Mouse (Mus musculus) limb, embryonic 11.5 days (tissue): ENCODE results near the gene Cpne1. TPM values are rescaled to one million over a fixed set of nuclear protein-coding genes. Genes with fewer than 3 reads are reported as not detected.
A peak's percentile ranks its signal among the peaks of the same experiment; 100 is the strongest.
"Not testable (repeated sequence)": the region's sequence is repeated elsewhere in the genome, so short reads cannot be mapped to it uniquely, and the experiment has no call there.

Experiments
- ATAC-seq: fragments of 200-750 bp; cut with Nextera tagmentation; 2 replicates; pipeline ENCODE4 v1.8.0; 2017; ENCODE audit warnings: low read depth; ENCODE audit not compliant: insufficient number of reproducible peaks, low FRiP score, low TSS enrichment
- DNase-seq: peaks from one replicate; pipeline ENCODE4 v3.0.0-alpha.2; 2015; ENCODE audit warnings: low spot score
- H3K27ac ChIP-seq: fragments of 300-500 bp; sonication (generic); replicated peaks from 2 replicates; pipeline ENCODE4 v1.5.1; 2014; ENCODE audit warnings: low read depth, mild to moderate bottlenecking, low read length
- H3K27me3 ChIP-seq: fragments of 300-500 bp; sonication (generic); 2 replicates; pipeline ENCODE4 v1.6.1; 2014; ENCODE audit warnings: mild to moderate bottlenecking, low read length, mixed read lengths; ENCODE audit not compliant: control insufficient read depth, insufficient read depth
- H3K36me3 ChIP-seq: fragments of 300-500 bp; sonication (generic); 2 replicates; pipeline ENCODE4 v1.6.1; 2014; ENCODE audit warnings: mild to moderate bottlenecking, low read length, moderate library complexity, mixed read lengths; ENCODE audit not compliant: control insufficient read depth, insufficient read depth
- H3K4me1 ChIP-seq: fragments of 300-500 bp; sonication (generic); 2 replicates; pipeline ENCODE4 v1.6.1; 2014; ENCODE audit warnings: low read length, mixed read lengths; ENCODE audit not compliant: control insufficient read depth, insufficient read depth
- H3K4me2 ChIP-seq: fragments of 300-500 bp; sonication (generic); 2 replicates; pipeline ENCODE4 v1.6.1; 2014; ENCODE audit warnings: low read depth, mild to moderate bottlenecking, moderate library complexity; ENCODE audit not compliant: severe bottlenecking
- H3K4me3 ChIP-seq: fragments of 300-500 bp; sonication (generic); 2 replicates; pipeline ENCODE4 v1.5.1; 2014; ENCODE audit warnings: low read depth, low read length
- H3K9ac ChIP-seq: fragments of 300-500 bp; sonication (generic); 2 replicates; pipeline ENCODE4 v1.6.1; 2014; ENCODE audit warnings: mild to moderate bottlenecking, low read length
- H3K9me3 ChIP-seq: fragments of 300-500 bp; sonication (generic); 2 replicates; pipeline ENCODE4 v1.6.1; 2016; ENCODE audit warnings: low read length; ENCODE audit not compliant: control insufficient read depth
- WGBS: fragments of 180-500 bp; shearing (Covaris S2); extraction: QIAGEN DNeasy Blood & Tissue Kit; methylation state at CpG from one replicate; pipeline ENCODE4 v1.1.7; 2014; 5-methylcytosine and 5-hydroxymethylcytosine counted together
- polyA plus RNA-seq: library from polyadenylated mRNA; unstranded; fragments of >200 nt; fragmentation: Nextera tagmentation; extraction: Ambion mirVana; gene quantifications from 2 replicates; pipeline ENCODE4 v1.2.1, GENCODE M21; 2014

Cpne1 gene
- polyA plus RNA-seq, 1 experiment from 2014 or later = 61.4 TPM

DNA sequence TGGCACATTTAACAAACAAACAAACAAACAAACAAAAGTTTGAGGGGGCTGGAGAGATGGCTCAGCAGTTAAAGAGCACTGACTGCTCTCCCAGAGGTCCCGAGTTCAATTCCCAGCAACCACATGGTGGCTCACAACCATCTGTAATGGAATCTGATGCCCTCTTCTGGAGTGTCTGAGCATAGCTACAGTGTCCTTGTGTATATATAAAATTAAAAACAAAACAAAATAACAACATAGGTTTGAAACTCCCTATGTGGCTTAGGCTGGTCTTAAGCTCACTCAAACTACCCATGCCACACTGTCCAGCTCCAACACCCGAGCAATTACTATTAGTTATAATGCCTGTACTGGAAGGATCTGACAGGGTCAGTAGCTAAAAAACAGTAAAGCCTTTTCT is 31.1 kb upstream of the Cpne1 start:
- 87% methylated on average over 2 of the region's 2 CpGs for WGBS
- H3K9me3 ChIP-seq = no peaks in the 10 kb centered on the region
- no peaks in the 10 kb centered on the region for H3K27me3 ChIP-seq
- ATAC-seq = no peak
- H3K4me2 ChIP-seq = peak overlapping the region; percentile 55; the same call in 1 of the 2 replicates
- H3K36me3 ChIP-seq = no peaks in the 10 kb centered on the region; the same call in 1 of the 2 replicates
- no peak overlapping the region for H3K4me3 ChIP-seq
- no peak overlapping the region for H3K9ac ChIP-seq
- no peak for DNase-seq
- no peak overlapping the region for H3K27ac ChIP-seq
- H3K4me1 ChIP-seq = no peaks in the 10 kb centered on the region

DNA sequence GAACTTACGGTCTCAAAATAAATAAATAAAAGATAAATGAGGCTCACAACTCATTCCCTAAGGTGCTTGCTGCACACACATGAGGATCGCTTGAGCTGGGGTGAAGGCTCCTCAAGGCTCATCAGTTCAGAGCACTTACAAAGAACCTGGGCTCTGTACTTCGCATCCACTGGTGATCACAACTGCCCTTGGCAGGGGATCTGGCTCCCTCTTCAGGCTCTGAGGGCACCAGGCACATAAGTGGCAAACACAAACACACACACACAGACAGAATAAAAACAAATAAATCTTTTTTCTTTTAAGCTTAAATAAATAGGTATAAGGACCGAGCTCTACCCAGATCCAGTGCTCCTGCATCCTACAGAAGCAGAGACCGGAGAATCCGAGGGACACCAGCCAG is 23.9 kb upstream of the Cpne1 start:
- no peaks in the 10 kb centered on the region for H3K9me3 ChIP-seq
- no peak overlapping the region for H3K4me2 ChIP-seq
- H3K4me3 ChIP-seq = no peak overlapping the region
- no peaks in the 10 kb centered on the region for H3K4me1 ChIP-seq
- DNase-seq = no peak
- H3K36me3 ChIP-seq = peaks cover 4% of the 10 kb centered on the region
- no peak overlapping the region for H3K27ac ChIP-seq
- no peak overlapping the region for H3K9ac ChIP-seq
- WGBS = 86% methylated on average over 6 of the region's 6 CpGs
- ATAC-seq = no peak
- H3K27me3 ChIP-seq = no peaks in the 10 kb centered on the region

DNA sequence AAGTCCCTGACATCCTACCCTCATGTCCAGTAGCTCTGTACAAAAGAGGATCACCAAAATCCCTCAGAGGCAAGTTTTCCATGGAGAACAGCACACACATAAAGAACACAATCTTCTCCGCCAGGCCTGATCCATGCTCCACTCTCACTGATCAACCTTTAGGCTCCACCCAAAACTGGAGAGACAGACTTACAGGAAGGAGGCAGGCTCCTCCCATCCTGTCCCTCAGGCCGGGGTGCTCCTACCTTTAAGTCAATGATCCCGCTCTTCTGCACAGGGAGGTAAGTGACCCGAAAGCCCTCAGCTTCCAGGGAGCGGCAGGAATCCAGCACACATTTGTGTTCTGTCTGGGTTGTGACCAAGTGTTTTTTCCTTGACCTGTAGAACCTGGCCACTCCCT is 22.4 kb upstream of the Cpne1 start:
- 88% methylated on average over 5 of the region's 5 CpGs for WGBS
- no peak overlapping the region for H3K4me3 ChIP-seq
- H3K27ac ChIP-seq = no peak overlapping the region
- no peak overlapping the region for H3K4me2 ChIP-seq
- no peaks in the 10 kb centered on the region for H3K27me3 ChIP-seq
- DNase-seq (no peak), ATAC-seq (no peak)
- no peaks in the 10 kb centered on the region for H3K4me1 ChIP-seq
- no peak overlapping the region for H3K9ac ChIP-seq
- peaks cover 4% of the 10 kb centered on the region; the same call in 1 of the 2 replicates for H3K36me3 ChIP-seq
- no peaks in the 10 kb centered on the region for H3K9me3 ChIP-seq

DNA sequence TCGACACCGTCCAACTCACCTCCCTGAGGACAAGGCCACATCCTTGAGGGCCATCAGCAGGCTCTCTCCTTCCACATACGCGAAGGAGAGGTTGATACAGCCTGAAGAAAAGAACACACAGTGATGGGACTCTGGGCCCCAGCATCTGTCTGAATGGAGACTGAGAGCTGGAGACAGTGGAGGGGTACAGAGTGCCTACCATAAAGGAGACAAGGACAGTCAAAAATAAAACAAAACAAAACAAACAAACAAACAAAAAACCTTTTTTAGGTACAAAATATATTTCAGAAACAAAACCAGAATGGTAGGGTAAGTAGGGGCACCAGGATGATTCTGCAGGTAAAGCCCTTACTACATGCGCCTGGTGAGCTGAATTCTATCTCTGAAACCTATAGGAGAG is 15.2 kb upstream of the Cpne1 start, which contains the start of gene Gm28036:
Gene Gm28036 (minus strand): TSS at position 101 of the 400 bp plus-strand sequence.
- DNase-seq (no peak), ATAC-seq (no peak)
- Histone ChIP-seq H3K36me3 (peaks cover 6% of the 10 kb centered on the region), H3K27me3 (no peaks in the 10 kb centered on the region), H3K27ac (no peak within 1 kb of the TSS), H3K4me1 (no peaks in the 10 kb centered on the region), H3K4me2 (no peak within 1 kb of the TSS), H3K9me3 (no peaks in the 10 kb centered on the region), H3K9ac (no peak within 1 kb of the TSS), H3K4me3 (no peak within 1 kb of the TSS)
- WGBS = 99% methylated on average over 5 of the region's 5 CpGs

DNA sequence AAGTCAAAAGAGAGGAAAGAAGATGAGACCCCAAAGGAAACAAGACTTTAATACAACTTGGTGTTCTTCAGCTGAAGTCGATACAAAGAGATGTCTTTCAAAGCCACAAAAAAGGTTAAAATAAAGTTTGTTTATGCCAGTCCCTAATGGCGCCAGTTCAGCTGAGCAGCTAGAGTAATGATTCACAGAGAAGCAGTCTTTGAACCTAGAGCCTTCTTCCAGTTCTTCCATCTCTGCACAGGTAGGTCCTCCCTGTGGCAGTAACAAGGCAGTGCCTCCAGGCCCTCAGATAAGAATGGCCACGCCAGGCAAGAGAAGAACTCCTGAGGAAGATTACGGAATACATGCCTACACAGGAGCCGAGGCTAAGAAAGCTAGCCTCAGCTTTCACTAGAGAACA is 12.0 kb upstream of the Cpne1 start:
- Histone ChIP-seq H3K27me3 (no peaks in the 10 kb centered on the region), H3K27ac (no peak overlapping the region), H3K36me3 (peaks cover 2% of the 10 kb centered on the region; the same call in 1 of the 2 replicates), H3K4me3 (no peak overlapping the region), H3K4me1 (no peaks in the 10 kb centered on the region), H3K4me2 (no peak overlapping the region), H3K9ac (no peak overlapping the region), H3K9me3 (no peaks in the 10 kb centered on the region)
- ATAC-seq (no peak), DNase-seq (no peak)
- 93% methylated on average over 5 of the region's 5 CpGs for WGBS

DNA sequence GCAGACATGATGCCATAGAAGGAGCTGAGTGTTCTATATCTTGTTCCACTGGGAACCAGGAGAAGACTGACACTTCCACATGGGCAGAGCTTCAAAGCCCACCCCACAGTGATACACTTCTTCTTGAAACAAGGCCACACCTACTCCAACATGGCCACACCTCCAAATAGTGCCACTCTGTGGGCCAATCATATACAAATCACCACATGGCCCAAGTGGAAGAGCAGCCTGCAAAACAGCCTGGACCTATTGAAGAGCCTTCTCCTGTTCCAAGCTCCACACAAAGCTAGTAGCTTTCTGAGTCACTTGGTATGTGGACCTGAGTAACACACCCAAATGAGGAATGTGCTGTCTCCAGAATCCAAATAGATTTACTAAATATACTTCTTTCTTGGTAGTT is 7.8 kb upstream of the Cpne1 start:
- Histone ChIP-seq H3K27me3 (no peaks in the 10 kb centered on the region), H3K36me3 (no peaks in the 10 kb centered on the region), H3K9ac (no peak overlapping the region), H3K4me3 (no peak overlapping the region), H3K27ac (no peak overlapping the region), H3K4me1 (no peaks in the 10 kb centered on the region), H3K9me3 (no peaks in the 10 kb centered on the region), H3K4me2 (no peak overlapping the region)
- DNase-seq = no peak
- no peak for ATAC-seq

DNA sequence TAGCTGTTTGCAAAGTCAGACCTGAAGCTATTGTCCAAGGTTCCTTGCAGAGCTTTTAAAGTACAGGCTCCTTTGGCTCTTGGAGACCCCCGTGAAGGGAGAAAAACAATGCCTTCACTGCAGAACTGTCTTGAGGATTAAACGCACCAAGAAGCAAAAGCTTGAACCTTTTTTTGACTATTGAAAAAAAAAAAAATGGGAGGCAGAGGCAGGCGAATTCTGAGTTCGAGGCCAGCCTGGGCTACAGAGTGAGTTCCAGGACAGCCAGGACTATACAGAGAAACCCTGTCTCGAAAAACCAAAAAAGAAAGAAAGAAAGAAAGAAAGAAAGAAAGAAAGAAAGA is 287 bp upstream of the Cpne1 start:
- not testable (repeated sequence) for H3K4me1 ChIP-seq, H3K36me3 ChIP-seq, H3K9ac ChIP-seq, H3K27me3 ChIP-seq, DNase-seq, ATAC-seq, H3K9me3 ChIP-seq, H3K27ac ChIP-seq
- H3K4me2 ChIP-seq = peak overlapping the region; percentile 22; the same call in 1 of the 2 replicates
- H3K4me3 ChIP-seq = peak overlapping the region; percentile 91
- 34% methylated on average over 5 of the region's 5 CpGs for WGBS

DNA sequence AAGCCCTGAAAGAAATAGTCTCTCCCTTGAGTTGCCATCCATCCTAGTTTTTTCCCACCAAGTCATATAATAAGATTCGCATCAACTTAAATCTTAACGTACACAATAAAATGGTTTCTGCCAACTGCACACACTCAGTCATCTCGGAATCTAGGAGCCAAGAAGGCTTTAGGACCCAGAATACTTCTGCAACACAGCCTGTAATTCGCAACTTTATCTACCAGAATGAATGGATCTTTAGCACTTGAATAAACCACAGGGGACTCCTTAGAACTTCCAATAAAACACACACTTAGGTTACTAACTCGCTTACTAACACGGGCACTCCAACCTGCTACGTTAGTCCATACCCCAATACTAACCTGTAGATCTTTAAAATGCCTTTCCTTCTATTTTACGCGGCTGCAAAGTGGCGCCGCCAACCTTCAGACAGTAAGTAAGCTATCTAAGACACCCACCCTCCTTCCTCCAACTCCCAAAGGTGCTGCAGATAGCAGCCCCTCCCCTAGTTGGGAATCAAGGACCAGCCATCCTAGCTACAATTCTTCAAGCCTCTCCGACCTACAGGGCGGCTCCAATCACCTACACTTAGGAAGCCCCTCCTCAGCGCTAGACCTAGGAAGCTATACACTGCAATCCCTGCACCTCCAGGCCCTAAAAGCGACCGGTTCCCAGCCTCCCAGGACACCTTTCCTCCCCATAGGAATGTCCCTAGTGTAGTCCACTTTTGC is 973 bp downstream of the Cpne1 start:
- Histone ChIP-seq H3K9me3 (no peaks in the 10 kb centered on the region), H3K4me2 (peak overlapping the region; percentile 70), H3K4me1 (no peaks in the 10 kb centered on the region), H3K36me3 (no peaks in the 10 kb centered on the region; the same call in 1 of the 2 replicates), H3K27me3 (no peaks in the 10 kb centered on the region), H3K27ac (peak overlapping the region; percentile 84; the same call in 1 of the 2 replicates), H3K9ac (peak overlapping the region; percentile 94), H3K4me3 (peak overlapping the region; percentile 91)
- peak; percentile 62 for DNase-seq
- ATAC-seq = peak; percentile 62
- under 1% methylated on average over 16 of the region's 16 CpGs for WGBS

DNA sequence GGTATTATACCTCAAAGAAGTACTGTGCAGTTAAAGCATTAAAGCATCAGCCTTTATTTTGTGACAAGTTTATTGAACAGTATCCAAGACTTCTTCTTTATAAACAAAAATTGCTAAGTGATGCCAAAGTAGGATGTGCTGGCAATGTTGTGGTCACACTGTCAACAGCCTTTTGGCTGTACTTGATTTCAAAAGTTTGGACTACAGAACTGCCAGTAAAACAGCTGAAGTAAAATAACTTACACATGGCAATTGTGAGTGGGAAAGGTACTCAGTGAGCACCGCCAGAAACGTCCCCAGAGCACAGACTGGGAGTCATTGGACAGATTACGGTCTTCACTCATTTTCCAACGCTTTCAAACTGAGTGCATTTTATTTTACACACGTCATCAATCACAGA is 19.8 kb downstream of the Cpne1 start:
- no peaks in the 10 kb centered on the region for H3K4me1 ChIP-seq
- H3K27ac ChIP-seq = no peak overlapping the region
- DNase-seq = no peak
- no peak overlapping the region for H3K4me3 ChIP-seq
- H3K36me3 ChIP-seq = peaks cover 8% of the 10 kb centered on the region; the same call in 1 of the 2 replicates
- WGBS = 85% methylated on average over 5 of the region's 5 CpGs
- H3K9ac ChIP-seq = no peak overlapping the region
- H3K9me3 ChIP-seq = no peaks in the 10 kb centered on the region
- no peaks in the 10 kb centered on the region for H3K27me3 ChIP-seq
- ATAC-seq = no peak
- H3K4me2 ChIP-seq = no peak overlapping the region
